Mouse (Mus musculus): ENCODE results near the gene Trak1. TPM values are rescaled to one million over a fixed set of nuclear protein-coding genes. Genes with fewer than 3 reads are reported as not detected.

Gene Trak1
- polyA plus RNA-seq, 1 experiment from 2014 or later: 21.2 TPM

DNA sequence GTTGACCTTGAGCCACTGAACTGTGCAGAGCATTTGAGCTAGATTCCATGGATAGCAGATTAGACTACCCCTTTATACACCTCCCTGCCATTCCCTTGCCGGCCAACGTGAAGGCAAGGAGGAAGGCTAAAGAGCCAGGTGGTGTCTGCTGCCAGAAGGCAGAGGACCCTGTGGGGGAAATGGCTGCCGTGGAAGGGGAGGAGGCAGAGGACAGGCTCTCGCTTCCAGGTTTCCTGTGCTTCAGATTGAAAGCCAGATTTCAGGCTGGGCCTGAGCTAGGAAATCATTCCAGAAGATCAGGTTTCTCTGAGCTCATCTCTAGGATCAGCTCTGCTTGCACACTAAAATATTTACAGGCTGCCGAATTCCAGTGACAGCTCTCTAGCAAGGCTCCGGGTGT lies 133.1 kb downstream of the Trak1 start:
- ATAC-seq (ENCODE audit: low FRiP score): no peak
- H3K27me3 ChIP-seq (ENCODE audit: control insufficient read depth, insufficient read depth, low read length): no peaks in the 10 kb centered on the region
- H3K4me2 ChIP-seq (replicated peaks; ENCODE audit: low read depth, low read length): no peak overlapping the region
- no peaks in the 10 kb centered on the region for H3K36me3 ChIP-seq (ENCODE audit: control insufficient read depth, insufficient read depth, low read length)
- H3K4me3 ChIP-seq (ENCODE audit: low read depth, low read length): no peak overlapping the region
- no peaks in the 10 kb centered on the region for H3K4me1 ChIP-seq (replicated peaks; ENCODE audit: control insufficient read depth, insufficient read depth, low read length)
- no peak for DNase-seq (ENCODE audit: low spot score)
- H3K9me3 ChIP-seq (ENCODE audit: control insufficient read depth, low read length): no peaks in the 10 kb centered on the region
- no peak overlapping the region for H3K27ac ChIP-seq (ENCODE audit: low read depth, low read length)
- H3K9ac ChIP-seq (ENCODE audit: low read depth, low read length): no peak overlapping the region
- WGBS: 76% methylated on average over 6 of the region's 6 CpGs

DNA sequence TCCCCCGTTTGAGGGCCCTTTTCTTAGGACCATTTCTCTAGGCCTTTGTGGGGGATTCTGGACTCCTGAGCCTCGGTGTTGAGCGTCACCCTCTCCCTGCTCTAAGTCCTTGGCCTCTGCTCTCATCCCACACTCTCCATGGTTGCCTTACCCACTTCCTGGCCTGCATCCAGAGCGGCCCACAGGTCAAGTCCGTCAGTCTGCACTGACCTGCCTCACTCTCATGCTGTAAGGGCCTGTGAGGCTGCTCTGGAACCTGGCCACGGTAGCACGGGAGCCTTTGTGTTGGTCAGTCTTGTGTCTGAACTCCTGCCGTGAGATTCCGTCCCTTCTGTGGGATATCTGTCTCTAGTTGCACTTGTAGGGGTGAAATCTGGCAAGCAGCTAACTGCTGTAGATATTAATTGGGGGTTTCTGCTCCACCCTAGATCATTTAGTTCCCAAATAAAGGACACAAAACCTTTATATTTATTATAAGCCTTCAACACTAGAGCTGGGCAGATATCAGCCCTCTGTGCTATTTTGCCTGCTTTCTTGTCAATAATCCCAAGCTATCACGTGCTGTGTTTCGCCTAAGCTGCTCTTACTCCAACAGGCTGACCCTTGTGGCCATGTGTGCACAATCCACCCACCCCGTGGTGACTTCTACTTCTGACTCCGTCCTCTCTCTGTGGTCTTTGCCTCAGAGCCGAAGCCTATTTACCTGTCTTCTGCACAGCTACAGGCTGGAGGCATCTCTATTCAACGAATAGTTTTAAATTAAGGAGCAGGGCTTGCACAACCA lies 136.6 kb downstream of the Trak1 start:
- no peak overlapping the region for H3K4me3 ChIP-seq (ENCODE audit: low read depth, low read length)
- no peak for DNase-seq (ENCODE audit: low spot score)
- no peak for ATAC-seq (ENCODE audit: low FRiP score)
- no peak overlapping the region for H3K27ac ChIP-seq (ENCODE audit: low read depth, low read length)
- H3K4me2 ChIP-seq (replicated peaks; ENCODE audit: low read depth, low read length): no peak overlapping the region
- no peaks in the 10 kb centered on the region for H3K27me3 ChIP-seq (ENCODE audit: control insufficient read depth, insufficient read depth, low read length)
- no peak overlapping the region for H3K9ac ChIP-seq (ENCODE audit: low read depth, low read length)
- WGBS: 89% methylated on average over 15 of the region's 15 CpGs
- no peaks in the 10 kb centered on the region for H3K36me3 ChIP-seq (ENCODE audit: control insufficient read depth, insufficient read depth, low read length)
- H3K9me3 ChIP-seq (ENCODE audit: control insufficient read depth, low read length): no peaks in the 10 kb centered on the region
- no peaks in the 10 kb centered on the region for H3K4me1 ChIP-seq (replicated peaks; ENCODE audit: control insufficient read depth, insufficient read depth, low read length)

DNA sequence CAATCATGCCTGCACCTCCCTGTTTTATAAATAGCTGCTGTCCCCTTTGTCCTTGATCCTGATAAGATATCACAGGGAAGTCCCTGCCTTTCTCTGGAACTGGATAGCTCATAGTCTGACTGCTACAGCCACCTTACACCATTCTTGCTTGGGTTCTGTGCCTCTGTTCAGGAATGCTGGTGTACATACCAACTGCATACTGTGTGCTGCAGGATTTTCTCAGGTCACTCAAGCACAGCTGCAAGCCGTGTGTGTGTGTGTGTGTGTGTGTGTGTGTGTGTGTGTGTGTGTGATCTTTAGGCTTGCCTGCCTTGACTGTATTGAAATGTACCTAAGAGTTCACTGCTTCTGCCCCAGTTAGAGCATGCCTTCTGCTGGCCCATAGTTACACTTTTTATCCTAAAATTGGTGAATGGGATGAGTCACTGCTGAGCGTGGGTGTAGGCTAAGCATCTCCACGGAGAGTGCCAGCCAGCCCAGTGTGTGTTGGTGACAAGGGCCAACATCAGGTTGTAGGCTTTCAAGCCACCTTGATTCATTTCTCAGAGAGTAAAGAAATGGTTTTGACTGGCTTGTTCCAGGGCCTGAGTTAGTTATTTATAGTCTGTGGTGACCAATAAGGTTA lies 138.1 kb downstream of the Trak1 start:
- Histone ChIP-seq H3K9me3 (ENCODE audit: control insufficient read depth, low read length) (no peaks in the 10 kb centered on the region), H3K4me3 (ENCODE audit: low read depth, low read length) (no peak overlapping the region), H3K36me3 (ENCODE audit: control insufficient read depth, insufficient read depth, low read length) (no peaks in the 10 kb centered on the region), H3K27ac (ENCODE audit: low read depth, low read length) (no peak overlapping the region), H3K4me1 (replicated peaks; ENCODE audit: control insufficient read depth, insufficient read depth, low read length) (no peaks in the 10 kb centered on the region), H3K9ac (ENCODE audit: low read depth, low read length) (no peak overlapping the region), H3K4me2 (replicated peaks; ENCODE audit: low read depth, low read length) (no peak overlapping the region), H3K27me3 (ENCODE audit: control insufficient read depth, insufficient read depth, low read length) (no peaks in the 10 kb centered on the region)
- 72% methylated on average over 3 of the region's 3 CpGs for WGBS
- ATAC-seq (ENCODE audit: low FRiP score) (no peak), DNase-seq (ENCODE audit: low spot score) (no peak)

GRCm38 (mm10) chr9:121436501-121436900 lies 139.2 kb downstream of the Trak1 start:
- H3K4me3 ChIP-seq (ENCODE audit: low read depth, low read length): no peak overlapping the region
- H3K27me3 ChIP-seq (ENCODE audit: control insufficient read depth, insufficient read depth, low read length): no peaks in the 10 kb centered on the region
- H3K9ac ChIP-seq (ENCODE audit: low read depth, low read length): no peak overlapping the region
- H3K9me3 ChIP-seq (ENCODE audit: control insufficient read depth, low read length): no peaks in the 10 kb centered on the region
- H3K27ac ChIP-seq (ENCODE audit: low read depth, low read length): no peak overlapping the region
- ATAC-seq (ENCODE audit: low FRiP score) (no peak), DNase-seq (ENCODE audit: low spot score) (no peak)
- no peak overlapping the region for H3K4me2 ChIP-seq (replicated peaks; ENCODE audit: low read depth, low read length)
- H3K4me1 ChIP-seq (replicated peaks; ENCODE audit: control insufficient read depth, insufficient read depth, low read length): no peaks in the 10 kb centered on the region
- no peaks in the 10 kb centered on the region for H3K36me3 ChIP-seq (ENCODE audit: control insufficient read depth, insufficient read depth, low read length)
- 50% methylated on average over 1 of the region's 1 CpGs for WGBS

DNA sequence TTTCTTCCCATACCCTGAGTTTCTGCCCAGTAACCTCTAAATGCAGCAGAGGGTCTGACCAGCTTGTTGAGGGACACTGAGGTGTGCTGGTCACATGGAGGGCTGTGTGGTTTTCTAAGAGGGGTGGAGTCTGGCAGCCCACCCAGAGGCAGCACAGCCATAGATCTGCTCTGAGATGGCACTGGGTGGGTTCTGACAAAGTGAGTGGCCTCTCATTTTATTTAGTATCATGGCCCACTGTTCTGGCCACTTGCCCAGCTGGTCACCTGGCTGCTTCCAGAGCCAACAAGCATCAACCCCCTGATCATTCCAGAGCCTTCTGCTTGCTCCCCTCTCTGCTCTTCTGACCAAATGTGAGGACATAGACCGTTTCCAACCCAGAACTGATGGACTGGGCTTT lies 144.8 kb downstream of the Trak1 start:
- Histone ChIP-seq H3K9ac (ENCODE audit: low read depth, low read length) (no peak overlapping the region), H3K36me3 (ENCODE audit: control insufficient read depth, insufficient read depth, low read length) (no peaks in the 10 kb centered on the region), H3K4me3 (ENCODE audit: low read depth, low read length) (no peak overlapping the region), H3K27me3 (ENCODE audit: control insufficient read depth, insufficient read depth, low read length) (no peaks in the 10 kb centered on the region), H3K4me2 (replicated peaks; ENCODE audit: low read depth, low read length) (no peak overlapping the region), H3K4me1 (replicated peaks; ENCODE audit: control insufficient read depth, insufficient read depth, low read length) (no peaks in the 10 kb centered on the region), H3K27ac (ENCODE audit: low read depth, low read length) (no peak overlapping the region), H3K9me3 (ENCODE audit: control insufficient read depth, low read length) (no peaks in the 10 kb centered on the region)
- 93% methylated on average over 1 of the region's 1 CpGs for WGBS
- no peak for DNase-seq (ENCODE audit: low spot score)
- no peak for ATAC-seq (ENCODE audit: low FRiP score)

DNA sequence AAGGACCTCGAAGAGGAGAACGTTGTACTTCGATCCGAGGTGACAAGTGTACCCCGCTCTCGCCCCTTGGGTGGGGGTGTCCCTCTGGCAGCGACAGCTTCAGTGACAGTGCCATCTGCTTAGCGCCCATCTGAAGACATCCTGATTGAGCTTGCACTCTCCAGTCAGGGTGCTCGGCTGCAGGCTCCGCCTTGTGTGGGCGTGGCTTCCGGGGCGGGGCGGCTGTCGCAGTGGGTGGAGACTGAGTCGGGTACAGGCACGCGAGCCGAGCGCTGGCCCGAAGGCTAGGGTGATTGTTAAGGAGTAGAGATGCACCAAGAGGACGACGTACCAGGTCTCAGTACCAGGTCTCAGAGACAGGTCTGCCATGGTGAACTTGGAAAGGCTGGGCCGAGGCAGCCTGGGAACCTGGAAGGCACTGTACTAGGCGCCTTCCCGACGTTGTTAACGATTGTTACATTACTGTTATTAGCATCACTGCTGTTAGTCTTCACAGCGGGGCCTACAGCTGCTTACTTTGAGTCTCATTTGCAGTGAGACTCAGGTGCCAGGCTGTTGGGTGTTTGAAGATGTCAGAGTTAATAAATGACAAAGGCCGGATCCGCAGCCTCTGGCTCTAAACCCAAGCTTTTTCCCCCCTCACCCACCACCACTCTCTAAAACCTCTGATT lies 146.5 kb downstream of the Trak1 start:
- Histone ChIP-seq H3K9me3 (ENCODE audit: control insufficient read depth, low read length) (no peaks in the 10 kb centered on the region), H3K4me3 (ENCODE audit: low read depth, low read length) (no peak overlapping the region), H3K4me1 (replicated peaks; ENCODE audit: control insufficient read depth, insufficient read depth, low read length) (no peaks in the 10 kb centered on the region), H3K9ac (ENCODE audit: low read depth, low read length) (no peak overlapping the region), H3K27me3 (ENCODE audit: control insufficient read depth, insufficient read depth, low read length) (no peaks in the 10 kb centered on the region), H3K4me2 (replicated peaks; ENCODE audit: low read depth, low read length) (no peak overlapping the region), H3K36me3 (ENCODE audit: control insufficient read depth, insufficient read depth, low read length) (no peaks in the 10 kb centered on the region), H3K27ac (ENCODE audit: low read depth, low read length) (no peak overlapping the region)
- ATAC-seq (ENCODE audit: low FRiP score) (no peak), DNase-seq (ENCODE audit: low spot score) (peak; percentile 17)
- 69% methylated on average over 31 of the region's 31 CpGs for WGBS

DNA sequence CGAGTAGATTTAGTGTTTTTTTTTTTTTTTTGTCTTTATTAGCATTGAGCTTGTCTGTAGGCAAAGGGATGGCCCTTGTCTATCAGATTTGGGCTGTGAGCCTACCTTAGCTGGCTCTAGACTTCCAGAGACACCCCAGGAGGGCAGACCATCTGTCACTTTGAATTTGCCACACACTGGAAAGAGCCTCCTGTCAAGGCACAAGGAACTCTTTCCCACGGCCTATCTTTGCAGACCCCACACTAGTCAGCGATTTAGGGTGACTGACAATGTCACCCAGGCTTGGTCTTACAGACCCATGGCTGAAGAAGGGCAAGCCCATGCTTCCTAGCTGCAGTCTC lies 147.0 kb downstream of the Trak1 start:
- no peaks in the 10 kb centered on the region for H3K9me3 ChIP-seq (ENCODE audit: control insufficient read depth, low read length)
- 0 out of 2 replicates have a peak, but pooled peaks cover under 1% of the 10 kb centered on the region for H3K36me3 ChIP-seq (ENCODE audit: control insufficient read depth, insufficient read depth, low read length)
- ATAC-seq (ENCODE audit: low FRiP score) (no peak), DNase-seq (ENCODE audit: low spot score) (no peak)
- no peak overlapping the region for H3K4me2 ChIP-seq (replicated peaks; ENCODE audit: low read depth, low read length)
- no peak overlapping the region for H3K9ac ChIP-seq (ENCODE audit: low read depth, low read length)
- no peak overlapping the region for H3K27ac ChIP-seq (ENCODE audit: low read depth, low read length)
- WGBS: 74% methylated on average over 3 of the region's 3 CpGs
- H3K27me3 ChIP-seq (ENCODE audit: control insufficient read depth, insufficient read depth, low read length): no peaks in the 10 kb centered on the region
- no peaks in the 10 kb centered on the region for H3K4me1 ChIP-seq (replicated peaks; ENCODE audit: control insufficient read depth, insufficient read depth, low read length)
- H3K4me3 ChIP-seq (ENCODE audit: low read depth, low read length): no peak overlapping the region

DNA sequence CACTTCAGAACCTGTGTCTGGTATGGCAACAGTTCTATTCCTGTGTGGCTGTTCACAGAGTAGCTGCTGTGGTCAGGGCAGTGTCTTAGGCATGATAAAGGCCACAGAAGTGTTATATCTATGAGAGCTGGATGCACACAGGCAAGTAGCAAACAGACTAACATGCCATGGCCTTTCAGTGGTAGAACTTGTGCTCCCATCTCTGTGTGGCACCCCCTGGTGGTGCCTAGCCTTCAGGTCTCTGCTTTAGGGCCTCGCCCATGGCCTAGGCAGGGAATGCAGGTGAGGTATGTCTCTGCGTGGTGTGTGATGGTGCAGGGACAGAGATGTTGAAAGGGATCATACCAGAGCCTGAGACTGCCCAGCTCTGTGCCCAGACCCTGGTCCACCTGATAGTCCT lies 148.1 kb downstream of the Trak1 start:
- H3K4me1 ChIP-seq (replicated peaks; ENCODE audit: control insufficient read depth, insufficient read depth, low read length): no peaks in the 10 kb centered on the region
- H3K9me3 ChIP-seq (ENCODE audit: control insufficient read depth, low read length): no peaks in the 10 kb centered on the region
- H3K27me3 ChIP-seq (ENCODE audit: control insufficient read depth, insufficient read depth, low read length): no peaks in the 10 kb centered on the region
- 0 out of 2 replicates have a peak, but pooled peaks cover 2% of the 10 kb centered on the region for H3K36me3 ChIP-seq (ENCODE audit: control insufficient read depth, insufficient read depth, low read length)
- H3K4me2 ChIP-seq (replicated peaks; ENCODE audit: low read depth, low read length): no peak overlapping the region
- H3K4me3 ChIP-seq (ENCODE audit: low read depth, low read length): no peak overlapping the region
- no peak overlapping the region for H3K9ac ChIP-seq (ENCODE audit: low read depth, low read length)
- no peak overlapping the region for H3K27ac ChIP-seq (ENCODE audit: low read depth, low read length)
- ATAC-seq (ENCODE audit: low FRiP score) (no peak), DNase-seq (ENCODE audit: low spot score) (no peak)
- 87% methylated on average over 2 of the region's 2 CpGs for WGBS

All from hindbrain, embryonic 11.5 days (tissue).